In genomic region chr5:67685461-67685860, GRCm38 (mm10) we compare ENCODE assay signal across 32 mouse cellular contexts.
"Had no signal": no experiment of that assay in that cellular context is flagged by ENCODE, and none has a peak within 500 bp of the region (broad histone marks: within the 10 kb centered on the region; RNA-seq: fewer than 3 reads in every experiment).

No protein-coding gene starts in this region.

- H3K4me1 ChIP-seq: liver, embryonic 12.5 days; liver, embryonic 13.5 days; liver, embryonic 15.5 days; lung, embryonic 15.5 days; midbrain, embryonic 12.5 days; midbrain, embryonic 13.5 days; midbrain, embryonic 15.5 days; neural tube, embryonic 12.5 days had no signal

- H3K27me3 ChIP-seq: liver, embryonic 12.5 days; liver, embryonic 13.5 days; liver, embryonic 15.5 days; lung, embryonic 15.5 days; megakaryocyte, embryonic 14.5 days; midbrain, embryonic 15.5 days; neural tube, embryonic 12.5 days had no signal

- ATAC-seq: liver, embryonic 12.5 days; liver, postnatal 0 days; lung, postnatal 0 days; midbrain, embryonic 13.5 days; midbrain, embryonic 15.5 days; midbrain, embryonic 16.5 days had no signal

- DNase-seq: left cerebral cortex, postnatal 4 days; liver; liver, embryonic 13.5 days; liver, postnatal 0 days; lung, adult 18-20 months; lung, adult 2 months; lung, embryonic 14.5 days; lung, postnatal 10 days; lung, postnatal 14 days; lung, postnatal 36 days; lung, postnatal 4 days; midbrain, embryonic 14.5 days had no signal

- H3K4me3 ChIP-seq: limb, embryonic 10.5 days; limb, embryonic 12.5 days; limb, embryonic 13.5 days; limb, embryonic 15.5 days; liver, embryonic 12.5 days; liver, embryonic 13.5 days; liver, embryonic 15.5 days; lung, embryonic 15.5 days; megakaryocyte, embryonic 14.5 days; midbrain, embryonic 10.5 days; midbrain, embryonic 12.5 days; midbrain, embryonic 13.5 days; midbrain, embryonic 15.5 days; myocyte; neural tube, embryonic 12.5 days had no signal

- H3K36me3 ChIP-seq: limb, embryonic 10.5 days; limb, embryonic 12.5 days; limb, embryonic 13.5 days; limb, embryonic 15.5 days; lung, embryonic 15.5 days; midbrain, embryonic 12.5 days; midbrain, embryonic 15.5 days had no signal

- H3K4me2 ChIP-seq: limb, embryonic 12.5 days; limb, embryonic 13.5 days; limb, embryonic 15.5 days; liver, embryonic 11.5 days; liver, embryonic 12.5 days; liver, embryonic 13.5 days; liver, embryonic 15.5 days; lung, embryonic 14.5 days; lung, embryonic 15.5 days; midbrain, embryonic 11.5 days; midbrain, embryonic 12.5 days; midbrain, embryonic 13.5 days; midbrain, embryonic 15.5 days; neural tube, embryonic 12.5 days had no signal

- H3K9ac ChIP-seq: limb, embryonic 12.5 days; limb, embryonic 13.5 days; limb, embryonic 15.5 days; liver, embryonic 12.5 days; liver, embryonic 13.5 days; liver, embryonic 14.5 days; liver, embryonic 15.5 days; liver, postnatal 0 days; lung, embryonic 14.5 days; lung, embryonic 15.5 days; midbrain, embryonic 12.5 days; midbrain, embryonic 13.5 days; midbrain, embryonic 15.5 days; neural tube, embryonic 12.5 days had no signal

- H3K9me3 ChIP-seq: limb, embryonic 10.5 days; limb, embryonic 12.5 days; limb, embryonic 13.5 days; limb, embryonic 15.5 days; liver, embryonic 12.5 days; liver, embryonic 13.5 days; liver, embryonic 15.5 days; lung, embryonic 15.5 days; megakaryocyte, embryonic 14.5 days; midbrain, embryonic 10.5 days; midbrain, embryonic 12.5 days; midbrain, embryonic 13.5 days; midbrain, embryonic 15.5 days; neural tube, embryonic 12.5 days had no signal

- H3K27ac ChIP-seq: limb, embryonic 10.5 days; limb, embryonic 12.5 days; limb, embryonic 13.5 days; limb, embryonic 15.5 days; liver, embryonic 12.5 days; liver, embryonic 13.5 days; liver, embryonic 14.5 days; liver, embryonic 15.5 days; lung, embryonic 15.5 days; macrophage; midbrain, embryonic 10.5 days; midbrain, embryonic 12.5 days; midbrain, embryonic 13.5 days; midbrain, embryonic 15.5 days; neural tube, embryonic 12.5 days had no signal
